Mouse (Mus musculus) right cerebral cortex, postnatal 4 days (tissue): ENCODE results near the gene Cntln.

ENCODE experiments used
- DNase-seq: peaks from one replicate; pipeline ENCODE4 v3.0.0-alpha.2; 2022

The Cntln gene

GRCm38 (mm10) chr4:85059598-85059997 lies 175.5 kb downstream of the Cntln start:
- no peak for DNase-seq

- no peak for DNase-seq
Observed at GRCm38 (mm10) chr4:85061676-85062075, 177.6 kb downstream of the Cntln start.

DNA sequence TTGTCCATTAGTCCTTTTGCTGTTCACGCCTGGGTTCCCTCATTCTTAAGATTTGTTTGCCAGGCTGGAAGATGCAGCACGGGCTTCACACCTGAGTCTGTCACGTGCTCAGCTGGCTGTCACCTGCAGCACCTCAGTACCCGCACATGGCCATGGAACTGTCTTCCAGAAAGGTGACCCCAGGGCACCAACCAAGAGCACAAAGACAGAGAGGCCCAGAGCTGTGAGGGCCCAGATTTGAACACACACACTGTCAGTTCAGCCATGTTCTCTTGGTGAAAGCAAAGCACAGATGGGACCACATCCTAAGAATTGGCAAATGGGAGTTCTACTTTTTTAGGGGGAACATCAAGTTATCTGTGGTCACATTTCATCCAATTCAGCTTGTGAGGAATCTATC lies 211.9 kb downstream of the Cntln start:
- no peak for DNase-seq

DNA sequence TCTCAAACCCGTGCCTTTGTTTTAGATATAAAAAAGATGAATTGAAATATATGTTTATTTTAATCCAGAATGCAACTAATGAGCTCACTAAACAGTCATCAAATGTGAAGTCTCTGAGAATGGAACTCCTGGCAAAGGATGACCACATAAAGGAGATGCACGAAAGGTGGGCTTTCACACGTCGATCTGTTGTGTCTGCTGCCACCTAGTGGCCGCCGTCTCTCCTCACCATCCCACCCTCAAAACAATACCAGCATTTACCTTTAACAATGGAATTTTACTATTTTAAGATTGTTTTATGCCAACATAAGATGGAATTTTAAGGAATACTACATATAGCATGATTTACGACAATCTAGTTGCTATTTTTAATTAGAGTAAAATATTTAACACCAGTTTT lies 212.6 kb downstream of the Cntln start:
- DNase-seq, result peak; percentile 80

DNA sequence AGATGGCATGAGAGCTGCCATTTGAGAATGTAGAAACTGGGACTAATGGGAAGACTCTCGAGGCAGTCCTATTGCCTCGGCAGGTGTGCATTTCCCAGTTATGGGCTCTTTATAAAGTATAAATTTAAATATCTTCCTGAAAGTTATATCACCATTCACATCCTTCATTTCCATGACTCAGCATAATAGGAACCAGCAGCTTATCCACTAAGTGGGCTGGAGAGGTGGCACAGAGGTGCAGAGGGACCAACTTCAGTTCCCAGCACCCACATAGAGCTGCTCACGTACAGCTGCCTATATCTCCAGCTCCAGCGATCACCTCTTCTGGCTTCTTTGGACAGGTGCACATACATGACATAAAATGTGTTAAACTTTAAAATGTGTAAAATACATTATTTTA lies 218.1 kb downstream of the Cntln start:
- DNase-seq, result no peak

DNA sequence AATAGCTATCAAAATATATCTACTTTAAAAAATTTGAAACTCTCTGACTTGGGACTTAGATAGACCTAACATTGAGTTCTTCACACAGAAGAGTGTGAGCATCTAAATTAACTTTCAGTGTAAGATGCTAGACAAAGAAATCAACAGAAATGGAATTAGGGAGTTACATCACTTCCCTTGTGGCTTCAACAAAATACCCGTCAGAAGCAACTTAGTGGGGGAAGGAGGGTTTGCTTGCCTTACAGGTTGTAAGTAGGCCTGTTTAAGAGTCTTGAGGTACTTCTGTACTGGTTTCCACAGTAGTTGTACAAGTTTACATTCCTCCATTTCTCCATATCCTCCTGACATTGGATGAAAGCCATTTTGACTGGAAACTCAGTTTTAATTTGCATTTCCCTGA lies 222.3 kb downstream of the Cntln start:
- DNase-seq, result no peak

DNA sequence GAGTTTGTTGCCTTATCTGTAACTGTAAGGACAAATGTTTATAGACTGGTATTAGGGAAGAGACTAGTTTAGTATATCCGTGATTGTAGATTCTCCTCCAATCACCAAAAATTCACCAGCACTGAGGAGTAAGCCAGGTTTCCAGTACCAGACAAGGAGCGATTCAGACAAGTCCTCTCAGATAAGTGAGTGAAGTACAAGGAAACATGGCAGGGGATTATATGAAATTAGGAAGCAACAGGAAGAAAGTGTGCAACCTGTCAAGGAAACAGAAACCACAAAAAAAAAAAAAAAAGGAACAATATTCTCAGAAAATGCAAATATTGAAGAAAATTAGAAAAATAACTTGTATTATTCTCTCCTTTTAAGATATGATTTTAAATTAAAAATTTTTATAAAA lies 222.9 kb downstream of the Cntln start:
- no peak for DNase-seq

DNA sequence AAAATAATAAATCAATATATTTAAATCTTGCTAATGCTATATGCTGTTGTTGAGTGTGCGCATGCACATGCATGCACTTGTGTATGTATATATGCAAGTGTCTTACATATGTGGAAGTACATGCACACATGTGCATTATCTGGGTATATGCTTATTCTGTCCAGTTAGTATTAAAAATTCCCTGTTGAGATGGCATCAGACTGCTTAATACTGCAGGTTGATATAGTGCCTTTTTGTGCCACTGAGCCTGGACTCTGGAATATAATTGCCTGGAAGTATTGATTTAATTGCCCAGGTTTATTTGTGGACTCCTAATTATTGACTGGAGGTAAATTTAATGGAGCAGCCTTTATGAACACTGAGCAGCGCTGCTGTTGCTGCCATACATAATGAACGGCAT lies 236.2 kb downstream of the Cntln start:
- DNase-seq, result no peak

GRCm38 (mm10) chr4:85149726-85150125 lies 265.6 kb downstream of the Cntln start:
- no peak for DNase-seq

DNA sequence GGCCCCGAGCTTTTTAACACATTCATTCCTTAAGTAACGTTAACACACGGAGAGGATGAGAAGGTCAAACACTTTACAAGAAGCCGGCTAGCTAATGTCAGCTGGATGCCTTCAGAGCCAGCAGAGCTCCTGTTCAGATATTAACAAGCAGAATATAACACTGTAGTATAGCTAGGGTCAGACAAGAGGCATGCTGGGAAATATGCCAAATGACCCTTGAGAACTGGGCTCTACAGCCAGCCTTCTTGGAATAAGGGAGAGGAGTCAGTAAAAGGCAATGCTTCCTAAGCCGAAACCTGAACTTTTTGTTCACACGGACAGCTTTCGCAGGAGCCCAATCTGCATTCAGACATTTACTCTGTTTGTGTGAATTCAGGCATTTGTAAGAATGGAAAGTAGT lies 267.8 kb downstream of the Cntln start:
- no peak for DNase-seq

DNA sequence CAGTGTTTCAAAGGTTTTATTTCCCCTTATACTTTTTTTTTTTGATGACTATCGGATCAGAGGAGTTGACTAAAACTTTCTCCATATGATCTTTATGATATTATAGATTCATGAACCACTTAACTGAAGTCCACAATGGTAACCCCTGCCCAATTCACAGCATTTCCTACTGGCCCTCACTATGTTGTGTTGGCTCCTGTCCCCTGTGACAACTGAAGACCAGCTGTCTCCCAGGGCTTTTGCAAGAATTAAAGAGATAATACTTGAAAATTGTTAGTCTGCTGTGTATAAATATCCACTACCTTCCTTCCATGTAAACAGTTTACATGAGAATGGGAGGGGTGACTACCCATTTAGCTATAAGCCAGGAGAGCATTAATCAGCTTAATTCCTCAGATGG lies 270.3 kb downstream of the Cntln start:
- DNase-seq, result no peak

DNA sequence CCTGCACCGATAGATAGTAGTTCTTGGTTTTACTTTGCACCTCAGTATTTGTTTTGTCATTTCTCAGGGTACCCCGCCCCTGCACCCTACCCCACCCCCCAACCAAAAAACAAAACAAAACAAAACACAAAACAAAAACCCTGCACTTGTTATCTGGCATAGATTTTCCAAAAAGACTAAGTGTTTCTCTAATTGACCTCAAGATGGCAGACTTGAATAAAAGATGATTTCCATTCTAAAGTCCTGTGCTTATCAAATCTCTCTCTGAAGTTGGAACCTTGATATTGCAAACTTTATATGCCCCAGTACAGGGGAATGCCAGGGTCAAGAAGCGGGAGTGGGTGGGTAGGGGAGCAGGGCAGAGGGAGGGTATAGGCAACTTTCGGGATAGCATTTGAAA lies 277.0 kb downstream of the Cntln start:
- DNase-seq, result no peak

DNA sequence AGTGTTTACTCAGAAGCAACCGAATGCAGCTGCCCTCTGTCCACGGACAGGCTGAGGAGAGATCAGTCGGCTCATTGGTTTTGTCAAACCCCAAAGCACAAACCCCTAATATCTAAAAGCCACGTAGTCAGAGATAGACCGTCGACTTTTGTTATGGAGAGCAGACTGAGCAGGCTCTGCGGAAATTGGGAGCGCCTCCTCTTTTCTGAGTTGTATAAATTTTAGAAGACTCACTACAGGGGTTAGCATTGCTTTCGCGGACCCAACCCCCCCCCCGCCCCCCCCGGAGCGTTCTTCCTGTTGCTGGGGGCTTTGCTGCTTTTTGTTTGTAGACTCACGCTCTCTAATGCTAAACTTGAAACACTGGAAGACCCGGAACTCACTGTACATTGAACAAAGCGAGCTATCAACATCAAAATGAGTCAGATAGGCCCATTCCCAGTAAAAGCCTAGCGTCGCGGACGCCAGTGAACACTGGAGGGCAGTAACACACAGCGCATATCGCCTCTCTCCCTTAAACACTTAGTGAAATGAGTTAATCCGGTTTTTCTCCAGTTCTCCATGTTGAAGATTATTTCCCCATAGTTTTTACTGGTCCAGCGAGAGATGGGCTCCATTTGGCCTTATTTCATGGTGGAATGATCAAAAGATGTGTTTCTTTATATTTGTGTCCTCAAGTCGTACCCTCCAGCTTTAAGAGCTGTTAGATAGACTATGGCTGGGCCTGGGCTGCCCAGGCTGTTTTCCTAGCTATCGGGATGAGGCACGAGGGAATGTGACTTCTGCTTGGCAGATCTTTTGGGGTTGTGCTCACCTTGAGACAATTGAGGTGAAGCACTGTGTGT lies 278.6 kb downstream of the Cntln start:
- peak; percentile 63 for DNase-seq

GRCm38 (mm10) chr4:85163313-85163615 lies 279.2 kb downstream of the Cntln start:
- DNase-seq, result peak; percentile 16

DNA sequence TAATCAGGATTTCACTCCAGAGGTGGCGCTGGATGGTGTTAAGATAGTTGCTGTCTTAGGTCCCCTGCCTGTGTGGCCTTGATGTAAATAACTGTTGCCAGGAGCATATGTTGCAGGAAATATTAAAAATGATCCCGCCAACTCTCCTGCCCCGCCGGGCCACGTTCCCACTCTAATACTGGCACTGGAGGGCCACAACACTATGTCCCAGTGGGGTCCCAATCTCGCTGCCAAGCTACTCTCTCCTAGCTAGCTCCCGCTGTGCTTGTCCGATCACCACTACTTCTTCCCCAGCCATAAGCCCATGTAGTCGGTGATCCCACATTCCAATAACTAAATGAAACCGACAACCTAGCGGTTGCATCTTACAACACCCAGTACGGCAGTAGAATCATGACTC lies 283.9 kb downstream of the Cntln start:
- no peak for DNase-seq

DNA sequence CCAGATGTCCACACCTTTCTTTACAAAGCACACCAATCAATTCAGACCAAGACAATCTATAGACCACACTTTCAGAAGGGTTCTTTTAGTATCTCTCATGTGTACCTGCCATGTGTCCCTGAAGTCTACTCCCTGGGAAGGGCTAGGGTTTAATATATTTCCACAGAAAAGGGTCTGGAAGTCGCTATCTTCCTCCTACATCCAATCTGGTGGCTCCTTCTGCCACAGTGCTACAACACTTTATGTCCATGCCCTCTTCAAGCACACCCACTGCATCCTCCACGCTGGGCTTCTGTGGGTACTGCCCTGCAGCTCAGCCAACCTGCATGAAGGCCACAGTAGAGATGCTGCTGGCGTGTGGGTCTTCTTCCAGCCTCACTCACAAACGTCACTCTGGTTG lies 291.4 kb downstream of the Cntln start:
- DNase-seq, result no peak

DNA sequence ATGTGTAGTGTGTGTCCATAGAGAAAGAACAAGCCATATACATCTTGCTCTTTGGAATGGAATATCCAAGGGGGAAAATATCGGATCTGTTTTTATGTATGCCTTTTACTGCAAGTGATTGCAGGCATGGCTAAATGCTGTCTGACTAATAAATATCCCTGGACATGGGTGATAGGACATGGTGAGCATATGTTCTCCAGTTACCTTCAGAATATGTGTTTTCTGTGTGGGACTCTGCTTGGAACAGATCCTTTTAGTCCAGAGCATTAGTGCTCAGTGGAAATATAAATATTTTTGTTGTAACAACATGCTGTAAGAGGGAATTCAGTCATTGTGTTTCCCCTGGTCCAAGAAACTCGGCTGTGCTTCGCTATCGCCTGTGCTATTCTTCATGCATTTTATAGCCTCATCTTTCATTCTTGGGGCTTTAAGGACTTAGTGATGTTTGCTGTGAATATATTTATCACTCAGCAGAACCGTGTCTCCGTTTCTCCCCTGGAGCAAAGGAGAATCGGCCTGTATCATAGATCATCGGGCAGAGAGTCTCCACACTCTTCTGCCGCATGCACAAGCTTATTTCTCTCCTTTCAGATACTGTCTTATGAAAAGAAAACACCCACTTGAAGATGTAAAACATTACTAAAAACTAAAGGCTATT lies 294.4 kb downstream of the Cntln start:
- DNase-seq, result no peak
